Mouse (Mus musculus): ENCODE measurements at regions not wholly inside any gene's neighbourhood (a gene's known extent, or its start where the extent isn't known, plus 50 kb on each side); places are given as distances from the start of the nearest gene placed in this dataset.

DNA sequence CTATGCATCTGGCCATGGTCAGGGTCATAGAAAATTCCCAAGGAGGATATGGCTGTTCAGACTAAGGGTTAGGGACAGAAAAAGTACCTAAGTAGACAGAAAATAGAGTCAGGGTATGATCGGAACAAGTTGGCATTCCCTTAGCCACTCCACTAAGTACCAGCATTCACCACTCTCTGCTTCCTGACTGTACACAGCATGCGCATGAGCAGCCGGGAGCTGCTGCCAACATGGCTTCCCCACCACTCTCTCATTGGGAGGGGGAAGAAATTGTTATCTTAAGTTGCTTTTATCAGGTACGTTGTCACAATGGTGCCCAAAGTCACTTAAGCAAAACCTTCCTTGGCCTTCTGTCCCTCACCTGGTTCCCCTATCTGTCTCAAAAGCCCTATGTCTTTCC is 282.0 kb upstream of the Hs6st1 start:
- TF ChIP-seq POLR2A (IDR thresholded peaks at IDR 0.05; ENCODE audit: control insufficient read depth in 1 of 2, insufficient read depth in 1 of 2, low read depth in 1 of 2, low read length in 2 of 2, poor library complexity in 1 of 2) (no peak), MYB (IDR thresholded peaks at IDR 0.05; ENCODE audit: low read depth, low read length) (no peak), EP300 (IDR thresholded peaks at IDR 0.05; ENCODE audit: low read depth in 1 of 2, low read length in 2 of 2) (no peak), ZMIZ1 (IDR thresholded peaks at IDR 0.05; ENCODE audit: low read depth, low read length) (no peak), CHD2 (IDR thresholded peaks at IDR 0.05; ENCODE audit: low read length) (no peak), CTCF (IDR thresholded peaks at IDR 0.05 in 2 of 3, conservative IDR thresholded peaks at IDR 0.05 in 1 of 3; ENCODE audit: control insufficient read depth in 1 of 3, insufficient read depth in 1 of 3, low read depth in 2 of 3, low read length in 3 of 3, poor library complexity in 1 of 3, severe bottlenecking in 1 of 3) (no peak)
